Mouse (Mus musculus) E14TG2a.4 (cell line): ENCODE measurements around the gene Elk4.

Experiments
- CTCF ChIP-seq: conservative IDR thresholded peaks from 2 replicates; pipeline ENCODE4 v1.5.1; 2014; ENCODE audit warnings: low read length
- NANOG ChIP-seq: IDR thresholded peaks from 2 replicates; pipeline ENCODE4 v1.6.1; 2014; ENCODE audit warnings: borderline replicate concordance, low read length, mixed read lengths
- POU5F1 ChIP-seq: IDR thresholded peaks from 2 replicates; pipeline ENCODE4 v1.6.1; 2014; ENCODE audit warnings: low read length, borderline replicate concordance

GRCm38 (mm10) chr1:131970661-131971520 lies 36.5 kb upstream of the Elk4 start:
- TF ChIP-seq CTCF = no peak
- no peak for TF ChIP-seq NANOG
- TF ChIP-seq POU5F1 = no peak
